Mouse (Mus musculus) MEL (cell line): ENCODE results near the gene Prex1.

Experiments
- CTCF ChIP-seq, 3 experiments: IDR thresholded peaks in 2 of 3; conservative IDR thresholded peaks in 1 of 3; 2 replicates each; pipeline ENCODE4 v1.5.1; 2011 to 2012; ENCODE audit warnings: low read length in 3 of 3, low read depth in 2 of 3, mild to moderate bottlenecking in 2 of 3, improper control_type of control experiment in 1 of 3, inconsistent platforms in 1 of 3, mixed read lengths in 1 of 3, moderate library complexity in 1 of 3; ENCODE audit not compliant: control insufficient read depth in 1 of 3, insufficient read depth in 1 of 3, poor library complexity in 1 of 3, severe bottlenecking in 1 of 3
- E2F4 ChIP-seq: IDR thresholded peaks from 2 replicates; pipeline ENCODE4 v1.6.1; 2011; ENCODE audit warnings: low read depth, low read length, improper control_type of control experiment, borderline replicate concordance
- EP300 ChIP-seq, 2 experiments: IDR thresholded peaks; 2 replicates each; pipeline ENCODE4 v1.6.1; 2011; ENCODE audit warnings: improper control_type of control experiment in 2 of 2, low read length in 2 of 2, low read depth in 1 of 2, mild to moderate bottlenecking in 1 of 2
- ETS1 ChIP-seq: IDR thresholded peaks from 2 replicates; pipeline ENCODE4 v1.6.1; 2012; ENCODE audit warnings: low read depth, mild to moderate bottlenecking, inconsistent platforms, low read length, improper control_type of control experiment, moderate library complexity
- KAT2A ChIP-seq: conservative IDR thresholded peaks from 2 replicates; pipeline ENCODE4 v1.6.1; 2012; ENCODE audit warnings: low read depth, low read length, improper control_type of control experiment, inconsistent platforms
- NELFE ChIP-seq: IDR thresholded peaks from 2 replicates; pipeline ENCODE4 v1.6.1; 2011; ENCODE audit warnings: low read depth, low read length, improper control_type of control experiment
- POLR2A ChIP-seq, 2 experiments: IDR thresholded peaks; 2 replicates each; pipeline ENCODE4 v1.6.1; 2011 to 2012; ENCODE audit warnings: low read length in 2 of 2, mild to moderate bottlenecking in 2 of 2, control low read depth in 1 of 2, improper control_type of control experiment in 1 of 2, low read depth in 1 of 2, moderate library complexity in 1 of 2; ENCODE audit not compliant: control insufficient read depth in 1 of 2, insufficient read depth in 1 of 2, poor library complexity in 1 of 2
- RCOR1 ChIP-seq: IDR thresholded peaks from 2 replicates; pipeline ENCODE4 v1.6.1; 2012; ENCODE audit warnings: low read depth, mild to moderate bottlenecking, inconsistent platforms, low read length, improper control_type of control experiment
- UBTF ChIP-seq: IDR thresholded peaks from 2 replicates; pipeline ENCODE4 v1.6.1; 2012; ENCODE audit warnings: low read depth, mild to moderate bottlenecking, inconsistent platforms, low read length, improper control_type of control experiment, moderate library complexity, borderline replicate concordance; ENCODE audit not compliant: insufficient read depth
- USF2 ChIP-seq, 2 experiments: IDR thresholded peaks; 2 replicates each; pipeline ENCODE4 v1.6.1; 2011 to 2012; ENCODE audit warnings: improper control_type of control experiment in 2 of 2, low read length in 2 of 2, borderline replicate concordance in 1 of 2, inconsistent platforms in 1 of 2, low read depth in 1 of 2, mild to moderate bottlenecking in 1 of 2; ENCODE audit not compliant: insufficient read depth in 1 of 2
- ZNF384 ChIP-seq: IDR thresholded peaks from 2 replicates; pipeline ENCODE4 v1.6.1; 2012; ENCODE audit warnings: low read depth, mild to moderate bottlenecking, inconsistent platforms, low read length, improper control_type of control experiment

DNA sequence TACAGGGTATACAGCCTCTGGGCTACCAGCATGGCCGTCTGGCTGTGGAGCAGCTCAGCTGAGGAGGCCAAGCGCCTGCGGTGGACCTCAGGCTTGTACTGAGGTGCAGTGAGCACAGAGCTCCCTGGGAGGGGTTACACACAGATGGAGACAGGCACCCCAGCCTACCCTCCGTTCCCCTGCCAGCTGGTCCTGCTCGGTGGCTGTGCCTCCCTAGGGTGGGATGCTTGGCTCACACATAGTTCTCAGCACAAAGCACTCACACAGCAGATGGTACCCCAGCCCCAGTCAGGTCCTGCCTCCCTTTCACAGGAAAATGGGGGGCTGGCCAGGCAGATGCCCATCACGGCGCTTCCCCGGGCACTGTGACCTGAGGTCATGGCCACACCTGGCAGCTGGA is 163.8 kb downstream of the Prex1 start:
- TF ChIP-seq EP300 (IDR thresholded peaks at IDR 0.05; ENCODE audit: low read depth in 1 of 2, low read length in 2 of 2) (no peak), KAT2A (no peak), RCOR1 (no peak), UBTF (no peak), ETS1 (no peak), CTCF (IDR thresholded peaks at IDR 0.05 in 2 of 3, conservative IDR thresholded peaks at IDR 0.05 in 1 of 3; ENCODE audit: control insufficient read depth in 1 of 3, insufficient read depth in 1 of 3, low read depth in 2 of 3, low read length in 3 of 3, poor library complexity in 1 of 3, severe bottlenecking in 1 of 3) (no peak), POLR2A (IDR thresholded peaks at IDR 0.05; ENCODE audit: control insufficient read depth in 1 of 2, insufficient read depth in 1 of 2, low read depth in 1 of 2, low read length in 2 of 2, poor library complexity in 1 of 2) (no peak), E2F4 (no peak), NELFE (no peak), ZNF384 (no peak), USF2 (IDR thresholded peaks at IDR 0.05; ENCODE audit: borderline replicate concordance in 1 of 2, insufficient read depth in 1 of 2, low read depth in 1 of 2, low read length in 2 of 2) (no peak)
